Mouse (Mus musculus) neural tube, embryonic 11.5 days (tissue): ENCODE measurements at regions not wholly inside any gene's neighbourhood (a gene's known extent, or its start where the extent isn't known, plus 50 kb on each side); places are given as distances from the start of the nearest gene placed in this dataset.
A peak's percentile ranks its signal among the peaks of the same experiment; 100 is the strongest.

Experiments
- ATAC-seq: fragments of 200-750 bp; cut with Nextera tagmentation; 2 replicates; pipeline ENCODE4 v1.8.0; 2017; ENCODE audit warnings: moderate number of reproducible peaks, mild to moderate bottlenecking, moderate TSS enrichment, moderate library complexity; ENCODE audit not compliant: insufficient read depth, low FRiP score, low TSS enrichment
- DNase-seq: peaks from one replicate; pipeline ENCODE4 v3.0.0-alpha.2; 2015; ENCODE audit warnings: low spot score
- H3K27ac ChIP-seq: fragments of 300-500 bp; sonication (generic); 2 replicates; pipeline ENCODE4 v1.5.1; 2014; ENCODE audit warnings: low read depth, mild to moderate bottlenecking, low read length
- H3K27me3 ChIP-seq: fragments of 300-500 bp; sonication (generic); 2 replicates; pipeline ENCODE4 v1.6.1; 2014; ENCODE audit warnings: mild to moderate bottlenecking, low read length, mixed read lengths; ENCODE audit not compliant: control insufficient read depth, insufficient read depth
- H3K36me3 ChIP-seq: fragments of 300-500 bp; sonication (generic); 2 replicates; pipeline ENCODE4 v1.6.1; 2014; ENCODE audit warnings: mild to moderate bottlenecking, low read length, moderate library complexity, mixed read lengths; ENCODE audit not compliant: control insufficient read depth, insufficient read depth
- H3K4me1 ChIP-seq: fragments of 300-500 bp; sonication (generic); 2 replicates; pipeline ENCODE4 v1.6.1; 2014; ENCODE audit warnings: low read length, mixed read lengths; ENCODE audit not compliant: control insufficient read depth, insufficient read depth
- H3K4me2 ChIP-seq: fragments of 300-500 bp; sonication (generic); 2 replicates; pipeline ENCODE4 v1.6.1; 2014; ENCODE audit warnings: low read depth, mild to moderate bottlenecking, moderate library complexity
- H3K4me3 ChIP-seq: fragments of 300-500 bp; sonication (generic); 2 replicates; pipeline ENCODE4 v1.5.1; 2014; ENCODE audit warnings: low read depth, low read length
- H3K9ac ChIP-seq: fragments of 300-500 bp; sonication (generic); 2 replicates; pipeline ENCODE4 v1.6.1; 2014; ENCODE audit warnings: mild to moderate bottlenecking, low read length
- H3K9me3 ChIP-seq: fragments of 300-500 bp; sonication (generic); 2 replicates; pipeline ENCODE4 v1.6.1; 2016; ENCODE audit warnings: low read length; ENCODE audit not compliant: control insufficient read depth
- WGBS: fragments of 180-500 bp; shearing (Covaris S2); extraction: QIAGEN DNeasy Blood & Tissue Kit; methylation state at CpG from one replicate; pipeline ENCODE4 v1.1.7; 2014; 5-methylcytosine and 5-hydroxymethylcytosine counted together

DNA sequence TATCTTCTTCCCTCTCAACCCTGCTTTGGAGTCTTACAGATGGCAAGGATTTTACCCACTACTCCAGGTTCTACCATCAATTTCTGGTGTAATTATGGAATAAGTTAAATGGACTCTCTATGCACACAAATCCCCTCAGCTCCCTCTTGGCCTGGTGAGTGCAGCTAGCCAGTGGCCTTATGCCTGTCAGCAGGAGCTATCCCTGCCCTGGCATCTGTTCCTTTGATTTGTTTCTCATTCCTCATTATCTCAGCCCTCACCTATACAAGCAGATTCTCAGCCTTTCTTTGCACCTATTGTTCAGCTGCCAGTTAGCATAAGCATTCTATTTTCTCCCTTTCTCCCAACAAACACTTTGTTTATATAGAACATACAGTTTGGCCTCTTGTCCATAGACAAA is 150.3 kb downstream of the Rnf152 start:
- Histone ChIP-seq H3K4me2 (no peak overlapping the region), H3K36me3 (no peaks in the 10 kb centered on the region), H3K9me3 (no peaks in the 10 kb centered on the region), H3K27ac (no peak overlapping the region), H3K4me3 (no peak overlapping the region), H3K9ac (no peak overlapping the region), H3K27me3 (no peaks in the 10 kb centered on the region), H3K4me1 (no peaks in the 10 kb centered on the region)
- ATAC-seq = no peak
- no peak for DNase-seq

GRCm38 (mm10) chr1:105199305-105199704 is 157.2 kb downstream of the Rnf152 start:
- Histone ChIP-seq H3K9me3 (no peaks in the 10 kb centered on the region), H3K4me2 (no peak overlapping the region), H3K4me1 (no peaks in the 10 kb centered on the region), H3K9ac (no peak overlapping the region), H3K4me3 (no peak overlapping the region), H3K27ac (no peak overlapping the region), H3K27me3 (no peaks in the 10 kb centered on the region), H3K36me3 (no peaks in the 10 kb centered on the region)
- DNase-seq (no peak), ATAC-seq (no peak)
- WGBS = 84% methylated on average over 3 of the region's 3 CpGs

GRCm38 (mm10) chr1:105191126-105191525 is 165.4 kb downstream of the Rnf152 start:
- H3K9ac ChIP-seq = no peak overlapping the region
- DNase-seq (no peak), ATAC-seq (no peak)
- no peaks in the 10 kb centered on the region for H3K9me3 ChIP-seq
- H3K4me1 ChIP-seq = no peaks in the 10 kb centered on the region
- H3K4me2 ChIP-seq = no peak overlapping the region
- no peak overlapping the region for H3K27ac ChIP-seq
- H3K4me3 ChIP-seq = no peak overlapping the region
- H3K36me3 ChIP-seq = no peaks in the 10 kb centered on the region
- WGBS = 85% methylated on average over 3 of the region's 3 CpGs
- no peaks in the 10 kb centered on the region for H3K27me3 ChIP-seq

DNA sequence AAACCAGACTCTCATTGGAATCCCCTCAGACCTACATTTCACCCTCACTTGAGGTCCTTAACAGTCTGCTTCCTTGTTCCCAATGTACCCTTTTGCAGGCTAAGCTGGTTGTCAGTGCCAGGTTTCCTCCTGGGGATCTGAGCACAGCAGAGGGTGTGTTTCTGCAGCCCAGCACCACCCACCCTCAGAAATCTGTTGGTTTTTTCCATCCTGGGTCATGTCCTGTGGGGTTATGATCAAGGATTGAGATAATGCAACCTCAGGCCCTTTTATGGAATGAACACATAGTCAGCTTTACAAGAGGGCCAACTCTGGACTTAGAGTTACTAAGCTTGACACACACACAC is 167.6 kb downstream of the Rnf152 start:
- H3K27ac ChIP-seq = no peak overlapping the region
- H3K4me3 ChIP-seq = no peak overlapping the region
- no peaks in the 10 kb centered on the region for H3K27me3 ChIP-seq
- no peak for ATAC-seq
- no peak overlapping the region for H3K4me2 ChIP-seq
- no peaks in the 10 kb centered on the region for H3K9me3 ChIP-seq
- no peaks in the 10 kb centered on the region for H3K4me1 ChIP-seq
- no peak overlapping the region; the same call in 1 of the 2 replicates for H3K9ac ChIP-seq
- DNase-seq = no peak
- H3K36me3 ChIP-seq = no peaks in the 10 kb centered on the region

- Histone ChIP-seq H3K27ac (no peak overlapping the region), H3K9me3 (no peaks in the 10 kb centered on the region), H3K36me3 (no peaks in the 10 kb centered on the region), H3K4me1 (no peaks in the 10 kb centered on the region), H3K27me3 (no peaks in the 10 kb centered on the region), H3K4me3 (no peak overlapping the region), H3K9ac (no peak overlapping the region; the same call in 1 of the 2 replicates), H3K4me2 (no peak overlapping the region)
- whole genome bisulfite sequencing = 68% methylated on average over 3 of the region's 3 CpGs
- no peak for DNase-seq
- ATAC-seq = no peak
Observed at GRCm38 (mm10) chr1:105188210-105188919, 168.1 kb downstream of the Rnf152 start.

- no peak overlapping the region for H3K4me3 ChIP-seq
- H3K9ac ChIP-seq = no peak overlapping the region
- 86% methylated on average over 3 of the region's 3 CpGs for WGBS
- no peak for DNase-seq
- H3K27ac ChIP-seq = no peak overlapping the region
- H3K9me3 ChIP-seq = no peaks in the 10 kb centered on the region
- no peak overlapping the region for H3K4me2 ChIP-seq
- no peaks in the 10 kb centered on the region for H3K27me3 ChIP-seq
- H3K36me3 ChIP-seq = no peaks in the 10 kb centered on the region
- ATAC-seq = no peak
- H3K4me1 ChIP-seq = no peaks in the 10 kb centered on the region
Observed at GRCm38 (mm10) chr1:105184470-105184869, 172.0 kb downstream of the Rnf152 start.

DNA sequence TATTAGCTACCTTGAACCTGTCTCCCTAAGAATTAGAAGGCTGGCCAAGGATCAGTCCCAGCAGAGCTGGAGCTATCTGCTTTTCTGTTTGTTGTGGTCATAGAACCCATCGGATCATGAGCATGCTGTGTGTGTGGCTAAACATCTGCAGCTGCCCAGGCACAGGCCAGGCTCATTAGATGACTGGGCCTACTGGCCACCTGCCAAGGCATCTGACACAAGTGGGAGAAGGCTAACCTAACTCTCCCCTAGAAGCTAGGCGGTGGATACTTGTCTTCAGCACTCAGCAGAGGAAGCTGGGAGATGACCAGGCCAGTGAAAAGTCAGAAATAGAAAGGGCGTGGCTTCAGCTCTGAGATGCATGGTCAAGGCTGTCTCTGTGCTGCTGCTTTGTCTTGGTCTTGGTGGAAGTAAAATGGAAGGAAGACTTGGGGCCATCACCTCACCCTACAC is 177.1 kb downstream of the Rnf152 start:
- H3K36me3 ChIP-seq = no peaks in the 10 kb centered on the region
- H3K27ac ChIP-seq = no peak overlapping the region
- H3K9me3 ChIP-seq = no peaks in the 10 kb centered on the region
- no peak overlapping the region for H3K4me3 ChIP-seq
- H3K4me1 ChIP-seq = no peaks in the 10 kb centered on the region
- DNase-seq (peak; percentile 16), ATAC-seq (0 out of 2 replicates have a peak, but pooled peaks have one; percentile 20)
- no peak overlapping the region for H3K9ac ChIP-seq
- H3K27me3 ChIP-seq = no peaks in the 10 kb centered on the region
- WGBS = 66% methylated on average over 3 of the region's 3 CpGs
- no peak overlapping the region for H3K4me2 ChIP-seq

- DNase-seq (no peak), ATAC-seq (no peak)
- H3K9ac ChIP-seq = no peak overlapping the region
- 26% methylated on average over 6 of the region's 6 CpGs for WGBS
- H3K27me3 ChIP-seq = no peaks in the 10 kb centered on the region
- H3K4me3 ChIP-seq = no peak overlapping the region
- no peaks in the 10 kb centered on the region for H3K9me3 ChIP-seq
- no peak overlapping the region for H3K4me2 ChIP-seq
- no peaks in the 10 kb centered on the region for H3K36me3 ChIP-seq
- no peak overlapping the region for H3K27ac ChIP-seq
- H3K4me1 ChIP-seq = no peaks in the 10 kb centered on the region
Observed at GRCm38 (mm10) chr1:105178773-105179172, 177.7 kb downstream of the Rnf152 start.

DNA sequence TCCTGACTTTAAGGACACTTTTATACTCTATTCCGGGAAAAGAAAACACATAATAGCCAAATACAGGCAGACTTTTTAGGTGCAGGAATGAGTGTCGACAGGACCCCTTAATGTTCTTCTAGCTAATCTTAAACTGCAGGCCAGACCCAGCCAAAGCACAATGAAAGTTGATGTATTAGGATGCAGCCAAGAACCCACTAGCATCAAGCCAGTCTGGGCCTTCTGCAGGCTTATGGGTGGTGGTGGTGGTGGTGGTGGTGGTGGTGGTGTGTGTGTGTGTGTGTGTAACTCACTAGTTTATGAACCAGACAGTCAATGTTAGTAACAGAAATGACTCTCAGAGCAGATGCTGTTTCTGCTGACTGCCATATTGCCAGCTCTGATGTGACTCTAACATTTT is 178.6 kb downstream of the Rnf152 start:
- Histone ChIP-seq H3K4me3 (no peak overlapping the region), H3K27ac (no peak overlapping the region), H3K4me2 (no peak overlapping the region), H3K9me3 (no peaks in the 10 kb centered on the region), H3K36me3 (no peaks in the 10 kb centered on the region), H3K4me1 (no peaks in the 10 kb centered on the region), H3K9ac (no peak overlapping the region), H3K27me3 (no peaks in the 10 kb centered on the region)
- ATAC-seq (no peak), DNase-seq (no peak)
- 87% methylated on average over 2 of the region's 2 CpGs for WGBS
